Mouse (Mus musculus) C2C12 (cell line): Measurements from ENCODE around the gene Satb2. TPM values are rescaled to one million over a fixed set of nuclear protein-coding genes. Genes with fewer than 3 reads are reported as not detected.

Source experiments
- H3K27me3 ChIP-seq: one replicate; pipeline ENCODE4 v1.6.1; 2011; ENCODE audit not compliant: control insufficient read depth, insufficient read depth, insufficient read length
- H3K36me3 ChIP-seq: one replicate; pipeline ENCODE4 v1.6.1; 2011; ENCODE audit not compliant: control insufficient read depth, insufficient read depth
- H3K4me3 ChIP-seq: one replicate; pipeline ENCODE4 v1.5.1; 2011; ENCODE audit warnings: mild to moderate bottlenecking, control low read depth; ENCODE audit not compliant: poor library complexity, insufficient read depth, severe bottlenecking
- H3K79me2 ChIP-seq: one replicate; pipeline ENCODE4 v1.6.1; 2011; ENCODE audit not compliant: control insufficient read depth, insufficient read depth
- H3K79me3 ChIP-seq: one replicate; pipeline ENCODE4 v1.6.1; 2011; ENCODE audit warnings: low read depth, control low read depth
- H3ac ChIP-seq: one replicate; pipeline ENCODE3; 2011; ENCODE audit warnings: low read depth; ENCODE audit not compliant: control insufficient read depth, insufficient read length
- CEBPB ChIP-seq: IDR thresholded peaks from one replicate; pipeline ENCODE4 v1.6.1; 2011; ENCODE audit warnings: low read depth, mild to moderate bottlenecking, control low read depth, moderate library complexity
- CTCF ChIP-seq: IDR thresholded peaks from one replicate; pipeline ENCODE4 v1.5.1; 2011; ENCODE audit not compliant: control insufficient read depth, insufficient read depth, insufficient read length
- FOSL1 ChIP-seq: IDR thresholded peaks from one replicate; pipeline ENCODE4 v1.8.0; 2011; ENCODE audit warnings: mild to moderate bottlenecking, low read length; ENCODE audit not compliant: poor library complexity, insufficient read depth, severe bottlenecking
- MAX ChIP-seq: IDR thresholded peaks from one replicate; pipeline ENCODE4 v1.6.1; 2011; ENCODE audit warnings: mild to moderate bottlenecking, control low read depth
- MYOD1 ChIP-seq: IDR thresholded peaks from one replicate; pipeline ENCODE4 v1.6.1; 2011; ENCODE audit warnings: low read depth; ENCODE audit not compliant: control insufficient read depth, insufficient read length
- MYOG ChIP-seq: IDR thresholded peaks from one replicate; pipeline ENCODE4 v1.6.1; 2011; ENCODE audit not compliant: control insufficient read depth, insufficient read length; ENCODE audit errors: extremely low read depth
- USF1 ChIP-seq: IDR thresholded peaks from one replicate; pipeline ENCODE4 v1.6.1; 2011; ENCODE audit warnings: low read depth, mild to moderate bottlenecking, control low read depth, moderate library complexity
- polyA plus RNA-seq: library from polyadenylated mRNA; unstranded; fragments of >200 nt; fragmentation: generic; extraction: Trizol; gene quantifications from one replicate; pipeline ENCODE4 v1.2.1, GENCODE M21; 2012; ENCODE audit warnings: missing spikeins

Satb2 gene
- polyA plus RNA-seq, 1 experiment = 2.7 TPM

- Histone ChIP-seq H3ac (no peak overlapping the region), H3K4me3 (no peak overlapping the region), H3K36me3 (peaks cover 35% of the 10 kb centered on the region), H3K27me3 (no peaks in the 10 kb centered on the region), H3K79me2 (peaks cover 31% of the 10 kb centered on the region), H3K79me3 (peaks cover 13% of the 10 kb centered on the region)
- TF ChIP-seq CEBPB (no peak), FOSL1 (no peak), MYOG (no peak), MAX (no peak), CTCF (no peak), USF1 (no peak), MYOD1 (no peak)
Observed at GRCm38 (mm10) chr1:56955739-56956085, 22.7 kb downstream of the Satb2 start.

DNA sequence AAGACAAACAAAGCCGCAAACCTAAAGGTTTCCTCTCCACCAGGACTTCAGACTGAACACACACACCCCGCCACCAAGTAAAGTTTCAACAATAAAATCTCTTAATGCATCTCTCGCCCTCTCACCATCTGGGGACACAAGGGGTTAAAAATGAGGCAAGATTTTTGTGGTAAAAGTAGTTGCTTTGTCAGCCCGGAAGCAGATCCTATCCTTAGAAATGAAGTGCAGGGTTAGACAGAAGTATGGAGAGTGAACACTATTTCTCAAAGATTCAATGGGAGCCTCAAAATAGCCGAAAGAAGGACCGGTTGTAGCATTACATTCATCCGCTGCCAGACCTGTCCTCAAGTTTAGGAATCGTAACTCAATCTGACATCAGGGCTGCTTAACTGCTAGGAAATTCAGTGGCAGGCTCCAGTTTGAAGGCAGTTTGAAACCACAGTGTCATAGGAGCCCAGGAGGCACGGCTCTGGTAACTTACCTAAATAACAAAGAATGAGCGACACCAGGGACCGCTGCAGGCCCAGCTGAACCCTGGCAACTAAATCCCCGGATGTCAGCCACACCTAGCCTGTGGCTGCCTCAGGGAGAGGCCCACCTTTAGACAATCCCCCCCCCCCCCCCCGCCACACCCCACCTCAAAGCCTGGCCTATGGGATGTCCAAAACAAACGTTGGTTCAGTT, 23.3 kb downstream of the Satb2 start:
- peaks cover 13% of the 10 kb centered on the region for H3K79me3 ChIP-seq
- no peak overlapping the region for H3ac ChIP-seq
- no peak overlapping the region for H3K4me3 ChIP-seq
- H3K36me3 ChIP-seq = peaks cover 30% of the 10 kb centered on the region
- H3K79me2 ChIP-seq = peaks cover 28% of the 10 kb centered on the region
- TF ChIP-seq FOSL1 = no peak
- no peak for TF ChIP-seq MYOD1
- TF ChIP-seq MAX = no peak
- no peaks in the 10 kb centered on the region for H3K27me3 ChIP-seq

DNA sequence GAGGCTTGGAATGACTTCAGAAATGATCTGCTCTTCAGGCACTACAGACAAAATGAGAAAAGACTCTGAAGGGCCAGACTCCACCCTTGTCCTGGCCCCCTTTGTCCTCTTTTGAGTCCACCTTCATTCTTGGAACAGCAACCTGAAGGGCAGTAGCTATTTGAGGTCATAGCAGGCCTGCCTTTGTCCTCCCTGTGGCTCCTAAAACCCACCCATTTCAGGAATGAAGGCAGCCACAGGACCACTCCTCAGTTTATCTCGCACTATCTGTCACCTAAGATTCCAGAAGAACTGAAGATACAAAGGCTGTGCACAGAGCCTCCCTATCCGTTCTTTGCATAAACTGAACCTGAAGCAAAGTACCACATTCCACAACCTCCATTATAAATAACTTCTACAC, 24.9 kb downstream of the Satb2 start:
- no peak for TF ChIP-seq FOSL1
- Histone ChIP-seq H3K79me3 (peaks cover 13% of the 10 kb centered on the region), H3K36me3 (peaks cover 20% of the 10 kb centered on the region), H3K27me3 (no peaks in the 10 kb centered on the region), H3K4me3 (no peak overlapping the region), H3ac (no peak overlapping the region), H3K79me2 (peaks cover 30% of the 10 kb centered on the region)

DNA sequence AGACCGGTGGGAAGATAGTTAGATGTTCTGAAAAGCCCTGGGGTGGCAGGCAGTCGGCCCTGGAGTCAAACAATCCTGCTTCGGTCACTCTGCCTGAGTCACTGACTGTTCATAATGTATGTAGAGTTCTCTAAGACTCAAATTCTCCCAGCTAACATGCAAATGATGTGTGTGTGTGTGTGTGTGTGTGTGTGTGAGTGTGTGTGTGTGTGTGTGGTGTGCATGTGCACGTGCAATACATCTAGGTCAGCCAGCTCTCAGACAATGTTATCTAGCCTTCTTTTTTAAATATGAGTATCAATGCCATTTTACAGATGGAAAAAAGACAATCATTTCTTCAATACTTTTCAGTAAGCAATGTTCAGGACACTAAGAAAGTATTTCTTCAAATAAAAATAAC, 26.5 kb downstream of the Satb2 start:
- peaks cover 32% of the 10 kb centered on the region for H3K79me2 ChIP-seq
- no peak overlapping the region for H3K4me3 ChIP-seq
- H3K36me3 ChIP-seq = peaks cover 25% of the 10 kb centered on the region
- no peak overlapping the region for H3ac ChIP-seq
- no peaks in the 10 kb centered on the region for H3K27me3 ChIP-seq
- TF ChIP-seq USF1 = no peak
- no peak for TF ChIP-seq MYOG
- peaks cover 10% of the 10 kb centered on the region for H3K79me3 ChIP-seq

DNA sequence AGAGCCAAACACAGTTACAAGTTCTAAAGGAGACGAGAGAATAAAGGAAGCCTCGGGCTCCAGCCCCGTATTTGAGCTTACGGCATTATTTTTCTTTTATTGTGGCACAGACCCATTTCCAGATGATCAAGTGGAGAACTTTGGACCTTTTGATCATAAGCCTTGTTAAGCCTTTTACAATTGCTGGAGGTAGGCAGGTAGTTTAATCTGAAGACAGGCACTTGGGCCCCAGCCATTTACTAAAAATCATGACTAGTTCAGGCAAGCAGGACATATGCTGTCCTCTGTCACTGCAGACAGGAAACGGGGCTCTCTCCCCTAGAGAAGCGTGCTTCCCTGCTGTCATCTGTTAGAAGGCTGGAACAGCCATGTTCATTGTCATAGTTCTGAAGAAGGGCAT, 26.9 kb downstream of the Satb2 start:
- H3ac ChIP-seq = no peak overlapping the region
- no peaks in the 10 kb centered on the region for H3K27me3 ChIP-seq
- TF ChIP-seq USF1 (no peak), MYOD1 (no peak), MYOG (no peak), CTCF (no peak), MAX (no peak), CEBPB (no peak), FOSL1 (no peak)
- H3K79me2 ChIP-seq = peaks cover 32% of the 10 kb centered on the region
- H3K36me3 ChIP-seq = peaks cover 29% of the 10 kb centered on the region
- peaks cover 10% of the 10 kb centered on the region for H3K79me3 ChIP-seq
- H3K4me3 ChIP-seq = no peak overlapping the region

- peaks cover 4% of the 10 kb centered on the region for H3K36me3 ChIP-seq
- no peak for TF ChIP-seq MYOG
- no peak for TF ChIP-seq MYOD1
- TF ChIP-seq CEBPB = no peak
- TF ChIP-seq MAX = no peak
- TF ChIP-seq FOSL1 = no peak
- TF ChIP-seq CTCF = no peak
- TF ChIP-seq USF1 = no peak
- H3ac ChIP-seq = no peak overlapping the region
Observed at GRCm38 (mm10) chr1:56939432-56939831, 39.0 kb downstream of the Satb2 start.

More at GRCm38 (mm10) chr1:56939432-56939831, 39.0 kb downstream of the Satb2 start:
- no peak overlapping the region for H3K4me3 ChIP-seq
- no peaks in the 10 kb centered on the region for H3K79me2 ChIP-seq
- H3K79me3 ChIP-seq = peaks cover 3% of the 10 kb centered on the region
- H3K27me3 ChIP-seq = no peaks in the 10 kb centered on the region
